Mouse (Mus musculus) ES-E14 (cell line): ENCODE data around the gene Inip. TPM values are rescaled to one million over a fixed set of nuclear protein-coding genes. Genes with fewer than 3 reads are reported as not detected.

Experiments used
- DNase-seq: peaks from one replicate; pipeline ENCODE4 v3.0.0-alpha.2; 2013; ENCODE audit warnings: low read depth, low spot score
- H3K27ac ChIP-seq: 2 replicates; pipeline ENCODE4 v1.5.1; 2012; ENCODE audit warnings: low read depth, mild to moderate bottlenecking, low read length, moderate library complexity, mixed read lengths; ENCODE audit not compliant: poor library complexity, insufficient read depth, severe bottlenecking
- H3K36me3 ChIP-seq: 2 replicates; pipeline ENCODE4 v1.6.1; 2012; ENCODE audit warnings: mild to moderate bottlenecking, low read length, moderate library complexity, mixed read lengths; ENCODE audit not compliant: control insufficient read depth, poor library complexity, insufficient read depth, severe bottlenecking
- H3K4me1 ChIP-seq, 2 experiments: fragments of 150-350 bp in 1 of 2; sonication (generic) in 1 of 2; 2 replicates each; pipeline ENCODE4 v1.6.1; 2012; ENCODE audit warnings: low read length in 2 of 2, mild to moderate bottlenecking in 1 of 2, mixed read lengths in 1 of 2; ENCODE audit not compliant: control insufficient read depth in 2 of 2, insufficient read depth in 2 of 2, poor library complexity in 1 of 2
- H3K4me3 ChIP-seq, 2 experiments: fragments of 150-350 bp in 1 of 2; sonication (generic) in 1 of 2; 2 replicates each; pipeline ENCODE4 v1.5.1; 2012; ENCODE audit warnings: low read length in 2 of 2, low read depth in 1 of 2, mild to moderate bottlenecking in 1 of 2, mixed read lengths in 1 of 2; ENCODE audit not compliant: insufficient read depth in 1 of 2, poor library complexity in 1 of 2, severe bottlenecking in 1 of 2
- H3K9ac ChIP-seq: 2 replicates; pipeline ENCODE4 v1.6.1; 2012; ENCODE audit warnings: low read depth, mild to moderate bottlenecking, low read length, mixed read lengths; ENCODE audit not compliant: poor library complexity, insufficient read depth, severe bottlenecking
- H3K9me3 ChIP-seq: fragments of 150-350 bp; sonication (generic); 2 replicates; pipeline ENCODE4 v1.6.1; 2012; ENCODE audit warnings: low read depth, mild to moderate bottlenecking, low read length; ENCODE audit not compliant: control insufficient read depth, insufficient read depth
- CHD2 ChIP-seq: IDR thresholded peaks from 2 replicates; pipeline ENCODE4 v1.6.1; 2014; ENCODE audit warnings: mild to moderate bottlenecking, low read depth, low read length, inconsistent platforms
- HCFC1 ChIP-seq: IDR thresholded peaks from 2 replicates; pipeline ENCODE4 v1.6.1; 2012; ENCODE audit warnings: low read length, inconsistent platforms, borderline replicate concordance; ENCODE audit not compliant: insufficient read depth
- MAFK ChIP-seq: IDR thresholded peaks from 2 replicates; pipeline ENCODE4 v1.6.1; 2014; ENCODE audit warnings: mild to moderate bottlenecking, low read depth, low read length, inconsistent platforms; ENCODE audit not compliant: insufficient read depth
- ZC3H11A ChIP-seq: IDR thresholded peaks from 2 replicates; pipeline ENCODE4 v1.6.1; 2012; ENCODE audit warnings: low read depth, mild to moderate bottlenecking, inconsistent platforms, low read length, borderline replicate concordance
- ZNF384 ChIP-seq: IDR thresholded peaks from 2 replicates; pipeline ENCODE4 v1.6.1; 2012; ENCODE audit warnings: low read depth, low read length, inconsistent platforms
- in situ Hi-C, 2 experiments: fragments of 600-800 bp; cut with MboI; formaldehyde crosslinking; loops; one replicate each; pipeline ENCODE4 v1.15.1; 2025; ENCODE audit warnings: low sequenced_read_pairs in 2 of 2, inconsistent platforms in 1 of 2; ENCODE audit not compliant: unreplicated experiment in 2 of 2
- total RNA-seq: library from RNA; depleted of rRNA; stranded (reverse); fragments of 300-350 nt; gene quantifications from 2 replicates; pipeline ENCODE4 v1.2.3, GENCODE M21; 2012; rRNA removed

Inip gene
- 31.5 and 32.9 TPM in 2 replicates for total RNA-seq

DNA sequence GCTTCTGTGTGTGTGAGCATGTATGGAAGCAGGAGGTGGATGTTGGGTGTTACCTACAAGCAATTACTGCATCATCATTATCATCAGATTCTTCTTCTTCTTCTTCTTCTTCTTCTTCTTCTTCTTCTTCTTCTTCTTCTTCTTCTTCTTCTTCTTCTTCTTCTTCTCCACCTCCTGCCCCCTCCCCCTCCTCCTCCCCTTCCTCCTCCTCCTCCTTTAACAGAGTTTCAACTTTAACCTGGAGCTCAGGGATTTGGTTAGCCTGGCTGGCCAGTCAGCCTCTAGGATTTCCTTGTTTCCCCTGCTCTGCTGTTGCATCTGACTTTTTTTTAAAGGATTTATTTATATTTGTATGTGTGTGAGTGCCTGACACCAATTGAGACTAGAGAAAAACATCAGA lies at the start of gene Inip:
Gene Inip, minus strand, starts transcription at position 101 of the 400 bp plus-strand sequence.
- in situ Hi-C loops, result no loop called here
- no peak within 1 kb of the TSS for H3K4me3 ChIP-seq
- DNase-seq, result no peak
- H3K9ac ChIP-seq, result no peak within 1 kb of the TSS
- H3K36me3 ChIP-seq, result no peaks in the 10 kb centered on the region
- TF ChIP-seq HCFC1, result no peak
- H3K9me3 ChIP-seq, result no peaks in the 10 kb centered on the region
- no peak within 1 kb of the TSS for H3K27ac ChIP-seq
- no peaks in the 10 kb centered on the region for H3K4me1 ChIP-seq

DNA sequence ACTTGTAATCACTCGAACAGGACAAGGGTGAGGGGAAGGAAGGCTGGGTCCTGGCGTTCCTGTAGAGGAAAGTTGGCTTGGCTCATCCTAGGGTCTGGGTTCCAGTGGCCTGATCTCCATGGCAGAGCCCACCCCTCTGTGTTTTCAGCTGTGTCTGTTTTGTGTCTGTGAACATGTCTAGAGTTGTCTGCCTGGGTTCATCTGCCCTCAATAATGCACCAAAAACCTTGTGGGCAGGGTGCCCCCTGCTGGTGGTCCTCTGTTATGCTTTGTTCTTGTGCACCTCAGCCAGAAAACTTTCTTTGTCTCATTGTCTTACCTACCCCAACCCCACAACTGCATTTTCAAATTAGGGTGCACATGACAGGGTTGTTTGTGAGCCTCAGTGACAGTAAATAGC lies 48.8 kb upstream of the Inip start:
- Histone ChIP-seq H3K9ac (peak overlapping the region; percentile 32; the same call in 1 of the 2 replicates), H3K9me3 (no peaks in the 10 kb centered on the region), H3K4me1 (peaks cover 0 to 6% of the 10 kb centered on the region in 2 experiments; a peak in 1 of 4 replicates), H3K27ac (peak overlapping the region; percentile 60), H3K4me3 (no peak overlapping the region), H3K36me3 (no peaks in the 10 kb centered on the region)
- peak; percentile 75 for DNase-seq
- in situ Hi-C loops, result no loop called here
- TF ChIP-seq MAFK (no peak), ZC3H11A (0 out of 2 replicates have a peak, but pooled peaks have one; percentile 29)

DNA sequence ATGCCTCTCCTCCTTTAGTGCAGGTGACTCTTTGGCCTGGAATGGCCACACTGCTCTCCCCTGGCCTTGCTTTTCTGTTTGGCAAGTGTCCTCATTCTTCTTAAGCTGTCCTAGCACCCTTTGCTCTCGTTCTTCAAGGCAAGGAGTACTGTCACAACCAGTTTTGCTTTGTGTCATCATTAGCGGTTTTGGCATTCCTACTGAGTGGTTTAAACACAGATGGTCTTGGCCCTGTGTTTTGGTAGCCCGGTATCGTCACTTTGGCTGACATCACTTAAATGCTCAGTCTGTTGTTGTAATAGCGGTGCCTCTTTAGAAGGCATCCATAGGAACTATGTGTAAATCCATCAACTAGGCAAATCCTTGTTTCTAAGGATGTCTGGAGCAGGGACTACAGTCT lies 46.1 kb upstream of the Inip start:
- Histone ChIP-seq H3K27ac (no peak overlapping the region), H3K4me3 (no peak overlapping the region), H3K36me3 (no peaks in the 10 kb centered on the region), H3K4me1 (peaks cover 0 to 7% of the 10 kb centered on the region in 2 experiments; a peak in 1 of 4 replicates), H3K9me3 (no peaks in the 10 kb centered on the region), H3K9ac (no peak overlapping the region)
- TF ChIP-seq ZC3H11A (no peak), ZNF384 (no peak), CHD2 (no peak), HCFC1 (no peak), MAFK (no peak)
- in situ Hi-C loops, result no loop called here
- DNase-seq, result no peak

DNA sequence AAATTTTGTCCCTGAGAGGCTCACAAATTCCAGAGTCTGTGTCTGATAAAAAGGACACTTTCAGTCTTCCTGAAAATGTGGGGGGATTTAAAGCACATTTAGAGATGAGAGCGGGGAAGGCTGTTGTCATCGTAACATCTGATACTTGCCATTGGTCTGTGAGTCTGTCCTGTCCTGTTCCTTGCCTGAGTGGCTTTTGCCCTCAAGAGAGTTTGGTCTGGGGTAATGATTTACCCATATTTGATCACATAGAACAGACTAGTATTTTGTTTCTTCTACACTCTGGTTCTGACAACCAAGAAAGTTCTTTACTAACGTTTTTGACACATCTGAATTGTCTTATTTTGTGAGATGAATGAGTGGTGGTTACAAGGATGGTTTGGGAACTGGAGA lies 43.9 kb upstream of the Inip start:
- in situ Hi-C loops, result no loop called here
- Histone ChIP-seq H3K9ac (no peak overlapping the region), H3K4me3 (no peak overlapping the region), H3K27ac (no peak overlapping the region), H3K9me3 (no peaks in the 10 kb centered on the region), H3K36me3 (no peaks in the 10 kb centered on the region), H3K4me1 (peaks cover 0 to 12% of the 10 kb centered on the region in 2 experiments; a peak in 1 of 4 replicates)
- TF ChIP-seq MAFK (no peak), CHD2 (no peak), ZC3H11A (no peak), HCFC1 (no peak), ZNF384 (no peak)
- DNase-seq, result no peak

DNA sequence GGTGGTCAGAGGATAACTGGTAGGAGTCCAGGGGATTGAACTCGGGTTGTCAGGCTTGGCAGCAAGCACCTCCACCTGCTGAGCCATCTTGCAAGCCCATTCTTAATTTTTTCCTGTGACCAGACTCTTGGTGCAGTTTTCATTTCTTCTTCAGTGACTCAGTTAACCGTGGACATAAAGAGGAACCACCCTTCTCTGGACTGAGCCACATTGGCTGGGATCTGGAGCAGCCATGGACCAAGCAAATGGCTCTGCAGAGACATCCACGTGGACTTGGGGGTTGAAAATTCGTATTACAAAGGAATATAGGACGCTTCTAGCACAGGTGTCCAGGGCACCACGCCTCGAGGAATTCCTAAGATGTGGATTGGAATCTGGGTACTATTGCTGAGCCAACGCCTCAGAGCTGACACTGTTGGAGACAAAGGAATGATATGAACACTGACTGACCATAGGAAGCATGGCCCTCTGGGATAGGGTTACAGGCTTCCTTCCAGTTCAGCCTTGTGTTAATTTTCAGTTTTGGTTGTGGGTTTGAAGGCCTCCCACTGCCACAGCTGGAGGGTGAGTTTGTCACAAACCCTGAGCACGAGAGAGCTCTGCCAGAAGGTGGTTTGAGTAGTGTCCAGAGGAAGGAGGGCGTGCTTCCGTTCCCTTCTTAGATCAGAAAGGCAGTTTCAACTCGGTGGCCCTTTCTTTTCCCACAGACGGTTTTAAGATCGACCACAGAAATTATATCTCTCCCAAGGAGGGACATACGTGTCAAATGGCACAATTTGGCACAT lies 43.3 kb upstream of the Inip start:
- no peaks in the 10 kb centered on the region for H3K36me3 ChIP-seq
- no peak overlapping the region for H3K9ac ChIP-seq
- peaks cover 0 to 9% of the 10 kb centered on the region in 2 experiments; a peak in 1 of 4 replicates for H3K4me1 ChIP-seq
- in situ Hi-C loops, result no loop called here
- TF ChIP-seq ZNF384, result no peak
- TF ChIP-seq HCFC1, result no peak
- H3K9me3 ChIP-seq, result no peaks in the 10 kb centered on the region
- DNase-seq, result no peak
- no peak overlapping the region for H3K4me3 ChIP-seq
- H3K27ac ChIP-seq, result no peak overlapping the region
